Mouse (Mus musculus) limb, embryonic 13.5 days (tissue): ENCODE results near the gene Tmem56. TPM values are rescaled to one million over a fixed set of nuclear protein-coding genes. Genes with fewer than 3 reads are reported as not detected.

Experiments
- ATAC-seq: fragments of 200-750 bp; cut with Nextera tagmentation; 2 replicates; pipeline ENCODE4 v1.8.0; 2017; ENCODE audit warnings: low read depth, moderate number of reproducible peaks, moderate TSS enrichment; ENCODE audit not compliant: low FRiP score
- H3K27ac ChIP-seq: fragments of 300-500 bp; sonication (generic); 2 replicates; pipeline ENCODE4 v1.5.1; 2015; ENCODE audit warnings: inconsistent platforms, mild to moderate bottlenecking, moderate library complexity
- H3K27me3 ChIP-seq: fragments of 300-500 bp; sonication (generic); 2 replicates; pipeline ENCODE4 v1.6.1; 2015; ENCODE audit warnings: mild to moderate bottlenecking, inconsistent platforms
- H3K36me3 ChIP-seq: fragments of 300-500 bp; sonication (generic); 2 replicates; pipeline ENCODE4 v1.6.1; 2015; ENCODE audit warnings: inconsistent platforms, mild to moderate bottlenecking, moderate library complexity
- H3K4me1 ChIP-seq: fragments of 300-500 bp; sonication (generic); 2 replicates; pipeline ENCODE4 v1.6.1; 2015; ENCODE audit warnings: inconsistent platforms
- H3K4me2 ChIP-seq: fragments of 300-500 bp; sonication (generic); replicated peaks from 2 replicates; pipeline ENCODE4 v1.6.1; 2015; ENCODE audit warnings: inconsistent platforms, mild to moderate bottlenecking, moderate library complexity
- H3K4me3 ChIP-seq: fragments of 300-500 bp; sonication (generic); 2 replicates; pipeline ENCODE4 v1.5.1; 2015; ENCODE audit warnings: moderate library complexity, mild to moderate bottlenecking, inconsistent platforms
- H3K9ac ChIP-seq: fragments of 300-500 bp; sonication (generic); 2 replicates; pipeline ENCODE4 v1.6.1; 2015; ENCODE audit warnings: mild to moderate bottlenecking, inconsistent platforms
- H3K9me3 ChIP-seq: fragments of 300-500 bp; sonication (generic); 2 replicates; pipeline ENCODE4 v1.6.1; 2016; ENCODE audit warnings: inconsistent platforms
- WGBS: fragments of 180-500 bp; shearing (Covaris S2); methylation state at CpG from one replicate; pipeline ENCODE4 v1.1.7; 2015; 5-methylcytosine and 5-hydroxymethylcytosine counted together
- polyA plus RNA-seq: library from polyadenylated mRNA; unstranded; fragments of >200 nt; fragmentation: Nextera tagmentation; extraction: Ambion mirVana; gene quantifications from 2 replicates; pipeline ENCODE4 v1.2.1, GENCODE M21; 2015

Gene Tmem56
- polyA plus RNA-seq, 1 experiment from 2014 or later: 1.0 TPM

- Histone ChIP-seq H3K27ac (no peak overlapping the region), H3K4me3 (no peak overlapping the region), H3K9ac (no peak overlapping the region), H3K4me2 (no peak overlapping the region), H3K36me3 (no peaks in the 10 kb centered on the region), H3K9me3 (no peaks in the 10 kb centered on the region), H3K4me1 (peaks cover 27% of the 10 kb centered on the region), H3K27me3 (no peaks in the 10 kb centered on the region)
- WGBS: 94% methylated on average over 16 of the region's 16 CpGs
- no peak for ATAC-seq
These were observed 124.0 kb downstream of the Tmem56 start for GRCm38 (mm10) chr3:121158901-121159351.

GRCm38 (mm10) chr3:121157546-121158330 is 125.2 kb downstream of the Tmem56 start:
- ATAC-seq: no peak
- no peaks in the 10 kb centered on the region for H3K9me3 ChIP-seq
- H3K4me2 ChIP-seq: no peak overlapping the region
- no peaks in the 10 kb centered on the region for H3K27me3 ChIP-seq
- peaks cover 27% of the 10 kb centered on the region for H3K4me1 ChIP-seq
- H3K9ac ChIP-seq: no peak overlapping the region
- H3K27ac ChIP-seq: no peak overlapping the region
- H3K4me3 ChIP-seq: no peak overlapping the region
- 59% methylated on average over 10 of the region's 10 CpGs for WGBS
- no peaks in the 10 kb centered on the region for H3K36me3 ChIP-seq

GRCm38 (mm10) chr3:121156451-121157186 is 126.3 kb downstream of the Tmem56 start:
- no peak overlapping the region for H3K4me3 ChIP-seq
- no peaks in the 10 kb centered on the region for H3K9me3 ChIP-seq
- H3K9ac ChIP-seq: no peak overlapping the region; the same call in 1 of the 2 replicates
- H3K27ac ChIP-seq: no peak overlapping the region
- H3K4me2 ChIP-seq: peak overlapping the region; percentile 25; the same call in 1 of the 2 replicates
- no peaks in the 10 kb centered on the region for H3K36me3 ChIP-seq
- no peaks in the 10 kb centered on the region for H3K27me3 ChIP-seq
- WGBS: 58% methylated on average over 11 of the region's 11 CpGs
- H3K4me1 ChIP-seq: peaks cover 27% of the 10 kb centered on the region
- ATAC-seq: no peak

GRCm38 (mm10) chr3:121156043-121156442 is 126.9 kb downstream of the Tmem56 start:
- H3K27ac ChIP-seq: no peak overlapping the region
- no peak for ATAC-seq
- H3K4me3 ChIP-seq: no peak overlapping the region
- WGBS: 24% methylated on average over 7 of the region's 7 CpGs
- H3K4me1 ChIP-seq: peaks cover 27% of the 10 kb centered on the region
- H3K27me3 ChIP-seq: no peaks in the 10 kb centered on the region
- no peaks in the 10 kb centered on the region for H3K36me3 ChIP-seq
- no peak overlapping the region for H3K9ac ChIP-seq
- H3K4me2 ChIP-seq: peak overlapping the region; percentile 25
- no peaks in the 10 kb centered on the region for H3K9me3 ChIP-seq

Other genes with a start within 250 kb of the Tmem56 start
- 9.1 and 9.8 TPM in 2 replicates for gene Rwdd3, start 111.4 kb downstream of the Tmem56 start, polyA plus RNA-seq
- gene Alg14, start 8.7 kb upstream of the Tmem56 start, polyA plus RNA-seq: 37.0 and 41.6 TPM in 2 replicates
- gene Cnn3, start 143.4 kb upstream of the Tmem56 start, polyA plus RNA-seq: 936 and 944 TPM in 2 replicates
- gene Slc44a3, start 249.3 kb upstream of the Tmem56 start, polyA plus RNA-seq: 0.92 and 2.0 TPM in 2 replicates